Mouse (Mus musculus): ENCODE measurements around the gene Ptpro. TPM values are rescaled to one million over a fixed set of nuclear protein-coding genes. Genes with fewer than 3 reads are reported as not detected.

The Ptpro gene
- polyA plus RNA-seq, 1 experiment from 2014 or later, result 4.6 TPM

- 79% methylated on average over 6 of the region's 6 CpGs for WGBS
- Histone ChIP-seq H3K27me3 (ENCODE audit: control insufficient read depth, insufficient read depth, low read length) (no peaks in the 10 kb centered on the region), H3K4me2 (replicated peaks; ENCODE audit: low read depth, low read length) (no peak overlapping the region), H3K9me3 (ENCODE audit: control insufficient read depth, low read depth, low read length) (no peaks in the 10 kb centered on the region), H3K4me1 (ENCODE audit: control insufficient read depth, insufficient read depth, low read length) (no peaks in the 10 kb centered on the region), H3K4me3 (ENCODE audit: low read depth, low read length) (no peak overlapping the region), H3K27ac (ENCODE audit: low read length) (no peak overlapping the region), H3K36me3 (ENCODE audit: control insufficient read depth, insufficient read depth, low read length) (no peaks in the 10 kb centered on the region), H3K9ac (replicated peaks; ENCODE audit: low read depth, low read length) (no peak overlapping the region)
- no peak for ATAC-seq (ENCODE audit: insufficient number of reproducible peaks, insufficient read depth, low FRiP score, low read depth)
Observed at GRCm38 (mm10) chr6:137281541-137282049, 29.5 kb downstream of the Ptpro start.

GRCm38 (mm10) chr6:137282050-137282449 lies 29.9 kb downstream of the Ptpro start:
- Histone ChIP-seq H3K27me3 (ENCODE audit: control insufficient read depth, insufficient read depth, low read length) (no peaks in the 10 kb centered on the region), H3K9ac (replicated peaks; ENCODE audit: low read depth, low read length) (no peak overlapping the region), H3K9me3 (ENCODE audit: control insufficient read depth, low read depth, low read length) (no peaks in the 10 kb centered on the region), H3K27ac (ENCODE audit: low read length) (no peak overlapping the region), H3K4me2 (replicated peaks; ENCODE audit: low read depth, low read length) (no peak overlapping the region), H3K36me3 (ENCODE audit: control insufficient read depth, insufficient read depth, low read length) (no peaks in the 10 kb centered on the region), H3K4me3 (ENCODE audit: low read depth, low read length) (no peak overlapping the region), H3K4me1 (ENCODE audit: control insufficient read depth, insufficient read depth, low read length) (no peaks in the 10 kb centered on the region)
- 63% methylated on average over 7 of the region's 7 CpGs for whole genome bisulfite sequencing
- ATAC-seq (ENCODE audit: insufficient number of reproducible peaks, insufficient read depth, low FRiP score, low read depth), result no peak

- Histone ChIP-seq H3K4me1 (ENCODE audit: control insufficient read depth, insufficient read depth, low read length) (no peaks in the 10 kb centered on the region), H3K9ac (replicated peaks; ENCODE audit: low read depth, low read length) (no peak overlapping the region), H3K27ac (ENCODE audit: low read length) (no peak overlapping the region), H3K9me3 (ENCODE audit: control insufficient read depth, low read depth, low read length) (no peaks in the 10 kb centered on the region), H3K4me3 (ENCODE audit: low read depth, low read length) (no peak overlapping the region), H3K27me3 (ENCODE audit: control insufficient read depth, insufficient read depth, low read length) (no peaks in the 10 kb centered on the region), H3K4me2 (replicated peaks; ENCODE audit: low read depth, low read length) (no peak overlapping the region), H3K36me3 (ENCODE audit: control insufficient read depth, insufficient read depth, low read length) (no peaks in the 10 kb centered on the region)
- no peak for ATAC-seq (ENCODE audit: insufficient number of reproducible peaks, insufficient read depth, low FRiP score, low read depth)
- 87% methylated on average over 6 of the region's 6 CpGs for WGBS
Observed at GRCm38 (mm10) chr6:137286376-137286775, 34.3 kb downstream of the Ptpro start.

GRCm38 (mm10) chr6:137287788-137288187 lies 35.7 kb downstream of the Ptpro start:
- H3K36me3 ChIP-seq (ENCODE audit: control insufficient read depth, insufficient read depth, low read length), result no peaks in the 10 kb centered on the region
- H3K4me1 ChIP-seq (ENCODE audit: control insufficient read depth, insufficient read depth, low read length), result no peaks in the 10 kb centered on the region
- no peak for ATAC-seq (ENCODE audit: insufficient number of reproducible peaks, insufficient read depth, low FRiP score, low read depth)
- whole genome bisulfite sequencing, result 72% methylated on average over 7 of the region's 7 CpGs
- no peaks in the 10 kb centered on the region for H3K27me3 ChIP-seq (ENCODE audit: control insufficient read depth, insufficient read depth, low read length)
- no peak overlapping the region for H3K27ac ChIP-seq (ENCODE audit: low read length)
- no peak overlapping the region for H3K9ac ChIP-seq (replicated peaks; ENCODE audit: low read depth, low read length)
- no peaks in the 10 kb centered on the region for H3K9me3 ChIP-seq (ENCODE audit: control insufficient read depth, low read depth, low read length)
- no peak overlapping the region for H3K4me2 ChIP-seq (replicated peaks; ENCODE audit: low read depth, low read length)
- no peak overlapping the region for H3K4me3 ChIP-seq (ENCODE audit: low read depth, low read length)

- H3K27ac ChIP-seq (ENCODE audit: low read length), result no peak overlapping the region
- H3K4me2 ChIP-seq (replicated peaks; ENCODE audit: low read depth, low read length), result no peak overlapping the region
- 90% methylated on average over 5 of the region's 5 CpGs for WGBS
- H3K36me3 ChIP-seq (ENCODE audit: control insufficient read depth, insufficient read depth, low read length), result no peaks in the 10 kb centered on the region
- H3K4me3 ChIP-seq (ENCODE audit: low read depth, low read length), result no peak overlapping the region
- no peaks in the 10 kb centered on the region for H3K9me3 ChIP-seq (ENCODE audit: control insufficient read depth, low read depth, low read length)
- no peaks in the 10 kb centered on the region for H3K27me3 ChIP-seq (ENCODE audit: control insufficient read depth, insufficient read depth, low read length)
- ATAC-seq (ENCODE audit: insufficient number of reproducible peaks, insufficient read depth, low FRiP score, low read depth), result no peak
- H3K4me1 ChIP-seq (ENCODE audit: control insufficient read depth, insufficient read depth, low read length), result no peaks in the 10 kb centered on the region
- H3K9ac ChIP-seq (replicated peaks; ENCODE audit: low read depth, low read length), result no peak overlapping the region
Observed at GRCm38 (mm10) chr6:137288264-137288663, 36.1 kb downstream of the Ptpro start.

GRCm38 (mm10) chr6:137292421-137292820 lies 40.3 kb downstream of the Ptpro start:
- no peaks in the 10 kb centered on the region for H3K36me3 ChIP-seq (ENCODE audit: control insufficient read depth, insufficient read depth, low read length)
- H3K4me1 ChIP-seq (ENCODE audit: control insufficient read depth, insufficient read depth, low read length), result no peaks in the 10 kb centered on the region
- WGBS, result 79% methylated on average over 2 of the region's 2 CpGs
- H3K9ac ChIP-seq (replicated peaks; ENCODE audit: low read depth, low read length), result no peak overlapping the region
- no peaks in the 10 kb centered on the region for H3K27me3 ChIP-seq (ENCODE audit: control insufficient read depth, insufficient read depth, low read length)
- no peak for ATAC-seq (ENCODE audit: insufficient number of reproducible peaks, insufficient read depth, low FRiP score, low read depth)
- no peaks in the 10 kb centered on the region for H3K9me3 ChIP-seq (ENCODE audit: control insufficient read depth, low read depth, low read length)
- H3K4me2 ChIP-seq (replicated peaks; ENCODE audit: low read depth, low read length), result no peak overlapping the region
- no peak overlapping the region for H3K4me3 ChIP-seq (ENCODE audit: low read depth, low read length)
- no peak overlapping the region for H3K27ac ChIP-seq (ENCODE audit: low read length)

- Histone ChIP-seq H3K4me1 (ENCODE audit: control insufficient read depth, insufficient read depth, low read length) (no peaks in the 10 kb centered on the region), H3K36me3 (ENCODE audit: control insufficient read depth, insufficient read depth, low read length) (no peaks in the 10 kb centered on the region), H3K9me3 (ENCODE audit: control insufficient read depth, low read depth, low read length) (no peaks in the 10 kb centered on the region), H3K27ac (ENCODE audit: low read length) (no peak overlapping the region), H3K4me3 (ENCODE audit: low read depth, low read length) (no peak overlapping the region), H3K4me2 (replicated peaks; ENCODE audit: low read depth, low read length) (no peak overlapping the region), H3K9ac (replicated peaks; ENCODE audit: low read depth, low read length) (no peak overlapping the region), H3K27me3 (ENCODE audit: control insufficient read depth, insufficient read depth, low read length) (no peaks in the 10 kb centered on the region)
- WGBS, result 63% methylated on average over 20 of the region's 20 CpGs
- ATAC-seq (ENCODE audit: insufficient number of reproducible peaks, insufficient read depth, low FRiP score, low read depth), result no peak
Observed at GRCm38 (mm10) chr6:137294973-137295820, 43.1 kb downstream of the Ptpro start.

GRCm38 (mm10) chr6:137302561-137302960 lies 50.4 kb downstream of the Ptpro start:
- Histone ChIP-seq H3K4me2 (replicated peaks; ENCODE audit: low read depth, low read length) (no peak overlapping the region), H3K27me3 (ENCODE audit: control insufficient read depth, insufficient read depth, low read length) (no peaks in the 10 kb centered on the region), H3K36me3 (ENCODE audit: control insufficient read depth, insufficient read depth, low read length) (no peaks in the 10 kb centered on the region), H3K9me3 (ENCODE audit: control insufficient read depth, low read depth, low read length) (no peaks in the 10 kb centered on the region), H3K27ac (ENCODE audit: low read length) (no peak overlapping the region), H3K4me1 (ENCODE audit: control insufficient read depth, insufficient read depth, low read length) (no peaks in the 10 kb centered on the region), H3K9ac (replicated peaks; ENCODE audit: low read depth, low read length) (no peak overlapping the region), H3K4me3 (ENCODE audit: low read depth, low read length) (no peak overlapping the region)
- 87% methylated on average over 4 of the region's 4 CpGs for WGBS
- ATAC-seq (ENCODE audit: insufficient number of reproducible peaks, insufficient read depth, low FRiP score, low read depth), result no peak
